Mouse (Mus musculus) heart, embryonic 14.5 days (tissue): ENCODE measurements around the gene Cd4. TPM values are rescaled to one million over a fixed set of nuclear protein-coding genes. Genes with fewer than 3 reads are reported as not detected.

ENCODE experiments used
- ATAC-seq: fragments of 200-750 bp; cut with Nextera tagmentation; 2 replicates; pipeline ENCODE4 v1.8.0; 2017; ENCODE audit warnings: low read depth, moderate TSS enrichment; ENCODE audit not compliant: insufficient number of reproducible peaks, insufficient read depth, low FRiP score
- H3K27ac ChIP-seq, 2 experiments: fragments of 200-500 bp in 1 of 2; fragments of 300-500 bp in 1 of 2; sonication (generic) in 1 of 2; replicated peaks in 1 of 2; 2 replicates each; pipeline ENCODE4 v1.5.1; 2012 to 2014; ENCODE audit warnings: low read depth in 2 of 2, low read length in 2 of 2, control low read depth in 1 of 2, mild to moderate bottlenecking in 1 of 2, mixed read lengths in 1 of 2; ENCODE audit not compliant: control insufficient read depth in 1 of 2, insufficient read depth in 1 of 2
- H3K27me3 ChIP-seq: fragments of 300-500 bp; sonication (generic); 2 replicates; pipeline ENCODE4 v1.6.1; 2014; ENCODE audit warnings: mild to moderate bottlenecking, low read length, control low read depth; ENCODE audit not compliant: control insufficient read depth, insufficient read depth
- H3K36me3 ChIP-seq: fragments of 300-500 bp; sonication (generic); 2 replicates; pipeline ENCODE4 v1.6.1; 2014; ENCODE audit warnings: mild to moderate bottlenecking, control low read depth, low read length, mixed read lengths; ENCODE audit not compliant: control insufficient read depth, insufficient read depth
- H3K4me1 ChIP-seq, 2 experiments: fragments of 200-500 bp in 1 of 2; fragments of 300-500 bp in 1 of 2; sonication (generic) in 1 of 2; 2 replicates each; pipeline ENCODE4 v1.6.1; 2012 to 2014; ENCODE audit warnings: low read length in 2 of 2, control low read depth in 1 of 2, mixed read lengths in 1 of 2; ENCODE audit not compliant: control insufficient read depth in 2 of 2, insufficient read depth in 2 of 2
- H3K4me2 ChIP-seq: fragments of 300-500 bp; sonication (generic); 2 replicates; pipeline ENCODE4 v1.6.1; 2014; ENCODE audit warnings: mild to moderate bottlenecking, low read length
- H3K4me3 ChIP-seq, 2 experiments: fragments of 200-500 bp in 1 of 2; fragments of 300-500 bp in 1 of 2; sonication (generic) in 1 of 2; 2 replicates each; pipeline ENCODE4 v1.5.1; 2012 to 2014; ENCODE audit warnings: low read length in 2 of 2, mild to moderate bottlenecking in 2 of 2, control low read depth in 1 of 2, low read depth in 1 of 2, moderate library complexity in 1 of 2; ENCODE audit not compliant: control insufficient read depth in 1 of 2, insufficient read depth in 1 of 2
- H3K9ac ChIP-seq: fragments of 300-500 bp; sonication (generic); 2 replicates; pipeline ENCODE4 v1.6.1; 2014; ENCODE audit warnings: mild to moderate bottlenecking, low read length
- H3K9me3 ChIP-seq: fragments of 300-500 bp; sonication (generic); 2 replicates; pipeline ENCODE4 v1.6.1; 2016; ENCODE audit warnings: low read length, control low read depth; ENCODE audit not compliant: control insufficient read depth
- WGBS: fragments of 180-500 bp; shearing (Covaris S2); extraction: QIAGEN DNeasy Blood & Tissue Kit; methylation state at CpG from one replicate; pipeline ENCODE4 v1.1.7; 2014; 5-methylcytosine and 5-hydroxymethylcytosine counted together
- polyA plus RNA-seq: library from polyadenylated mRNA; unstranded; fragments of >200 nt; fragmentation: Nextera tagmentation; extraction: Ambion mirVana; gene quantifications from 2 replicates; pipeline ENCODE4 v1.2.1, GENCODE M21; 2014

Gene Cd4
- polyA plus RNA-seq, 1 experiment from 2014 or later: 0.16 TPM

DNA sequence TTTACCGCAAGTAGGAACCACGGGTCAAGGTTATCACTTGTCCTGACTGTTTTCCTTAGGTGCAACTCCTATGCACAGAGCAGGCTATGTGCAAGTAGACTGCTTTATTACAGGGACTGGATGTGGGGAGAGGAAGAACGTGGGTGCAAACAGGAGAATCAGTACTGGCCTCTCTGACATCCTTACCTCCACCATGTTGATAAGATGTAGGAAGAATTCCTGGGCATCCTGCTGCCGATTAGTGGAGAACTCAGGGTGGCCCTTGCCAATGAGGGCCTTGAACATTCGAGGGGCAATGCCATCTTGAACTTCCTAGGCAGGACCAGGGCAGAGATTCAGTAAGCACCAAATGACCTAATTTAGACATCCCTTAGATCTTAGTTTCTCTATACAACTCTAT is 67.1 kb downstream of the Cd4 start:
- no peak for ATAC-seq
- WGBS: 88% methylated on average over 5 of the region's 5 CpGs
- Histone ChIP-seq H3K9ac (no peak overlapping the region), H3K4me1 (no peaks in the 10 kb centered on the region), H3K27me3 (no peaks in the 10 kb centered on the region), H3K36me3 (peaks cover 100% of the 10 kb centered on the region), H3K4me2 (no peak overlapping the region), H3K9me3 (no peaks in the 10 kb centered on the region), H3K27ac (no peak overlapping the region), H3K4me3 (no peak overlapping the region)

DNA sequence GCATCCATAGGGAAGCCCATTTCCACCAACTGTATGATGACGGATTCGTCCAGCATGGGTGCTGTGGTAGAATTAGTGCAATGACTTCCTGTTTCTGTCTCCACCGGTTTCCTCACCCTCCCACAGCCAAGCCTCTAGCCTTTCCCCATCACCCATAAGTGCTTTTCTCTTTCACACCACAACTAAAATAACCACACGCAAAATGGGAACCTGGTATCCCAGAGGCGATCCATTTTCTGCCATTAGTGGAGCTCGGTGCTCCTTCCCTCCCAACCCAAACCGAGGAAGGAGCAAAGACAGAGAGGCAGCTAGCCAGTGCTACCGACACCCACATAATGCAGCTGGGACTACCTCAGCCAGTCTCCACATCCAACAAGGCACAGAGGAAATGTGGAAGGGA is 70.0 kb downstream of the Cd4 start:
- Histone ChIP-seq H3K9ac (no peak overlapping the region), H3K4me3 (no peak overlapping the region), H3K4me2 (no peak overlapping the region), H3K27ac (no peak overlapping the region), H3K36me3 (peaks cover 79% of the 10 kb centered on the region), H3K27me3 (no peaks in the 10 kb centered on the region), H3K4me1 (peaks cover 6 to 9% of the 10 kb centered on the region in 2 experiments), H3K9me3 (no peaks in the 10 kb centered on the region)
- no peak for ATAC-seq
- WGBS: 83% methylated on average over 8 of the region's 8 CpGs

DNA sequence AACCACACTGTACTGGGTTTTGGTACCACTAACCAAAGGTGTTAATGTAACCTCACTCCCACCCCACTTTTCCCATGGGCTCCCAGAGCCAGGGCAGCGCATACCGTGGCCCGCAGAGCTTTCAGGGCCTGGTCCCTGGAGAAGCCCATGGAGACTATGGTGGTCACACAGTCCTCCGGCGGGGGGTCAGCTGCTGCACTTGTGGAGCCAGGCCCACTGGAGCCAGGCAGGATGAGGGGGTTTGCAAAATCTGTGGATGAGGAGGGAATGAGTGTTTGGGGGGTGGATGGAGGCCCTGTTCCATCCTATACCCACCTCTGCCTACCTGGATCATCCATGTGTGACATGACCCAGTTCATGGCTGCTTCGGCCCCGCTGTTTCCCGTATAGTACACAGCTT is 70.5 kb downstream of the Cd4 start:
- H3K9ac ChIP-seq: no peak overlapping the region
- H3K27ac ChIP-seq: no peak overlapping the region
- peaks cover 8 to 11% of the 10 kb centered on the region in 2 experiments for H3K4me1 ChIP-seq
- no peaks in the 10 kb centered on the region for H3K27me3 ChIP-seq
- H3K4me2 ChIP-seq: no peak overlapping the region
- H3K36me3 ChIP-seq: peaks cover 77% of the 10 kb centered on the region
- no peak overlapping the region for H3K4me3 ChIP-seq
- no peak for ATAC-seq
- 95% methylated on average over 8 of the region's 8 CpGs for WGBS
- no peaks in the 10 kb centered on the region for H3K9me3 ChIP-seq

DNA sequence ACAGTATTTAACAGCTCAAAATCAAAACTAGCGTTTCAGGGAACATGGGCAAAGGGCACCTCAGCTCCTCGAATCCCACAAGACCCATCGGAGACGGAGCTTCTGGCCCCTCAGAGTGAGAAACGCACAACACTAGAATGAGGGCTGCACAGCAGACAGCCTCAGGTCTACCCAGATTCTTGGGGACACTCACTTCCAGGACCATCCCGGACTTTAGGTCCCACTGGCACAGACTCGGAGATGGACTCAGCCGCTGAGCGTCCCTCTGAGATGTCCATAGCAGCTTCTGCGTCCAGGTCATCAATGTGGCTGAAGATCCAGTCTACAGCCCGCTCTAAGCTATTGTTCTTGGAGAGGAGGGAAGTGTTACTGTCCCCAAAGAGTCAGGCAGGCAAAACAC is 70.9 kb downstream of the Cd4 start:
- Histone ChIP-seq H3K36me3 (peaks cover 77% of the 10 kb centered on the region), H3K27ac (no peak overlapping the region), H3K27me3 (no peaks in the 10 kb centered on the region), H3K4me2 (no peak overlapping the region), H3K9ac (no peak overlapping the region), H3K4me1 (peaks cover 10 to 15% of the 10 kb centered on the region in 2 experiments), H3K9me3 (no peaks in the 10 kb centered on the region), H3K4me3 (no peak overlapping the region)
- 97% methylated on average over 11 of the region's 11 CpGs for whole genome bisulfite sequencing
- no peak for ATAC-seq

DNA sequence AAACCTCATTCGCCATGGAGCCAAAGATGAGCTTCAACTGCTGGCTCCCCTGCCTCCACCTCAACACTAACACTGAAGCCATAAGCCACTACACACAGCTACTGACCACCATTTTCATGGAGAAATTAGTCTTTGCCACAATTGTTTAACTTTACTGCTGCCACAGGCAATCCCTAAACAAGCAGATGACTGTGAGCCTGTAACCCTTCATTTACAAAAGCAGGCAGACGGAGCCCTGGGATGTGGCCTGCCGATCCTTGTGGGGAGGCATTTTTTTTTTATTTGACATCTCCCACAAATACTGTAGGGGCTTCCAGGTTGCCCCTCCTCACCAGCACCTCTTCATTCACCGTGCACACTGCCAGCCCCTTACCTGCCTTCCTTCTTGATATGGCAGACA is 71.4 kb downstream of the Cd4 start:
- Histone ChIP-seq H3K36me3 (peaks cover 77% of the 10 kb centered on the region), H3K4me1 (peaks cover 13 to 20% of the 10 kb centered on the region in 2 experiments), H3K27me3 (no peaks in the 10 kb centered on the region), H3K9ac (no peak overlapping the region), H3K4me3 (no peak overlapping the region), H3K27ac (no peak overlapping the region), H3K4me2 (no peak overlapping the region), H3K9me3 (no peaks in the 10 kb centered on the region)
- no peak for ATAC-seq
- WGBS: 93% methylated on average over 4 of the region's 4 CpGs

DNA sequence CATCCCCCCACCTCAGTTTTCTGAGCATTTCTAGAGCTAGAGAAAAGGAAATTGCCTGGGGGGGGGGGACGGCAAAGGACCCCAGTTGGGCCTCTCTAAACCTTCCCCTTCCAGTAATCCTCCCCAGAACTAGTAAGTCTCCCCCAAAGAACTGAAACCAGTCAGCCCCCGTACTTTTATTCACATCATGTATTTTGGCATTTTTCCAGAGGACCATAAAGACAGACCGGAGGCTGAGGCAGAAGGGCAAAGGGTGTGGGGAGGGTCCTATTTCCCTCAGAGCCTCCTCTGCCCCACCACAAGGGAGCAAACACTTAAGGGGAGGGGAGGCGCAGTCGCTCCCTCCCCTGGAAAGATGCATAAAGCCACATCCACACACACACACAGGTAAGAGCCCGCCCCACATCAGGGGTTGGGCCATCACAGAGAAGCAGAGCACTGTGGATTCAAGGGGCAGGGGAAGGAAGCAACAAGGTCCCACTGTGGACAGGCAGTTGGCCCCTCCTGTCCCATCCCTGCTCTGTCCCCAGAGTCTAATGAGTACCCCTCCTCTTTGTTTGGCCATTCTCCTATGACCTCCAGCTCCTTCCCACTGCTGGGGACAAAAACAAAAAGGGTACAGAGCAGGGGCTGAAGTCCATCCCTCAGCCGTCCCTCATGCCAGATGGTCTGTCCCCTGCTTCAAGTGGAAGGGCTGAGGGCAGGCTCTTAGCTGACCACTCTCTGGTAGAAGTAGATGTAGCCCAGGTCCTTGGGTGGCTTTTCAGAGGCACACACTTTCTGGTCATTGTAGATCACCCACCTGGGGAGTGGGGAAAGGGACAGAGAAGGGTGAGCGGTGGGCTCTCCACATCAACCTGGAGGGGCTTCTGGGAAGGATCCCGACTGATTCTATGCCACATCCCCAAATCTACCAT is 72.9 kb downstream of the Cd4 start:
- 71% methylated on average over 9 of the region's 9 CpGs for WGBS
- peak overlapping the region; percentile 74; the same call in 1 of the 2 replicates for H3K4me2 ChIP-seq
- peaks cover 77% of the 10 kb centered on the region for H3K36me3 ChIP-seq
- ATAC-seq: no peak
- no peaks in the 10 kb centered on the region for H3K27me3 ChIP-seq
- H3K9me3 ChIP-seq: no peaks in the 10 kb centered on the region
- H3K4me3 ChIP-seq: no peak overlapping the region
- H3K9ac ChIP-seq: no peak overlapping the region
- peaks cover 13 to 30% of the 10 kb centered on the region in 2 experiments for H3K4me1 ChIP-seq
- H3K27ac ChIP-seq: no peak overlapping the region
